Mouse (Mus musculus): ENCODE measurements around the gene Pkp4.

Pkp4 gene

GRCm38 (mm10) chr2:59226383-59226782, 65.7 kb downstream of the Pkp4 start:
- DNase-seq, result no peak

DNA sequence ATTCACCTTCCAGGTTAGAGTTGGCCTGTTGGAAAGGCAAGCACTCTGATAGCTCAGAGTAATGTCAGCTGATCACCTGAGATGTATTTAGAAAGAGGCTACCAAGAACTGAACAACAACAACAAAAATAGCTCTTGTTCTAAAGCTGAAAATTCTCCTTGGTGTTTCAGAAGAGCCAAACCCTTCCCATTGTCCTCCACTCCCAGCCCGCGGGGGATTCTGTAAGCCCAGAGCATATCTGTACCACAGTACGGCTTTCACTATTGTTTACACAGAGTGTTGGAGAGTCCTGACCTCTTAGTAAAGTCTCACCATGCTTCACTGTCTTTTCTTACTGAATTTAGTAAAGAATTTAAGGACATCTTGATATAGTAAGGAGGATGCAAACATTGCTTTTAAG, 66.4 kb downstream of the Pkp4 start:
- no peak for DNase-seq

DNA sequence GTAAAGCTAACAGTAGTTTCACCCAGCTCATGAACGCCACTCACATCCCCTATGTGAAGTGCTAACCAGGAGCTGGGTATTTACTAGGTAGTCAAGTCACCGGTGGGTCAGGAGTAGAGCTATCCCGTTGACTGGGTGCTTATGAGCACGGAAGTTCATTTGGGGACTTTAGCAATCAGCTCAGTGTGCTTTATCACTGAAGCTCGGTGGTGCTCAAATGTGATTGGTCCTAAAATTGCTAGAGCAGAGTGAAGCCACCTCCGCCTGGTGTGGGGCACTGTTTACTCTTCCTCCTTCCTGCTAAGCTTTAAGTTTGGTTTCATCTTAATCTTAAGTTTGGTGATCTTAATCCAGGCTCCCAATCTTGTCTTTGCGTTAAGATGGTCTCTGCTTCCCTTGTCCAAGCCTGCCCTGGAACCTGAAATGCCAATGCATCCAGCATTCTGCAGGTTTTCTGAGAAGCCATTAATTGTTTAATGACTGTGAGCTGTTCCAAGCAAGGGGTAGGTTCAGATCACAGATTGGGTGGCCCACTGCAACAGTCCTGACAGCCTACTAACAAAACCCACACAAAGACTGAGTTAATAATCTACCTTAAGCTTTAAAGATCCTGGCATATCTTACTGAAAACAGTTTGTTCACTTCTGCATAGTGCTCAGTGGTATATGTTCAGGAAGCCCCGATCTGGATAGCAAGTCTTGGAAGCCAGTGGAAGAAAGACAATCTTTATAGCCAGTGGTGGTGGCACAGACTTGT, 67.0 kb downstream of the Pkp4 start:
- DNase-seq, result no peak

DNA sequence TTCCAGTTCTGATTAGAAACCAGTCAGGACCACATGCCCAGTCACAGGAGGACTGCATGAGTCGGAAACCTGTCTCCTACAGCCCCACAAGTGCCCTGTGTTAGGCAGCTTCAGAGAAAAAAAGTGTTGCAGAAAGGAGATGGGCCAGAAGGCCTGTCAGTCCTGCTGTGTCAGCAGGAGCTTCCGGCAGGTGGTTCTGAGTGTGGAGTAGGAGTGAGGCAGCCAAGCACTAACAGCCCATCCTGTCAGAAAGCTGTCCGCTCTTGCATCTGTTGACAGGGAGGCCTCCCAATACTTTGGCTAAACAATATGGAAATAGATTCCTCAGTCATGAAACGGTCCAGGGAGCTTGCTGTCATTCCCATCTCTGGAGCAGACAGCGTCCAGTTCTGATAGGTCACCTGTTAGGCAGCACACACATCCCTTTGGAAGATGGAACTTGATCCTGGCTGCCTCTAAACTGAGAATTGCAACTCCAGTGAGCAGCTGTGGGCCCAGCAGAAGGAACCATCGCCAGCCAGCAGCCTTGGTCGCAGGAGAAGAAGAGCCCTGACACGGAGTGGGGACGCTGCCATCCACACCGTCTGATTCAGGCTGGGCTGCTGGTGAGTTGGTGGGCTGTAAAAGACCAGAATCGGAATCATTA, 68.7 kb downstream of the Pkp4 start:
- DNase-seq, result no peak

DNA sequence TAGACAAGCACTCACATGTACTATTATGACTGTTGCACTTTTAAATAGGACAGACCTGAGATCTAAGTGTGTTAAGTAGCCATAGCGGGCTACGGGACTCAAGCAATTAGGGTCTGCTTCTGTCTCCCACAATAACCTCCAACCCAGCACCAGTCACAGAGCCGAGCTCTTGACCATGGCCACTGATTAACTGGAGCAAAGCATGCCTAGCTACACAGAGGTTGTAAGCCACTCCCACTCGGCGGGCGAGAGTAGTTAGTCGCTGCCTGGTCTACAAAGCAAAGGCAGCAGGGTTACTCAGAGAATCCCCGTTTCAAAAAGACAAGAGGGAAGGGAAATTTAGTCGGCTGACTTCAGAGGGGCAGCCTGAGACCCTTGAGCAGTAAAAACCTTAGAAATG, 70.0 kb downstream of the Pkp4 start:
- DNase-seq, result peak; percentile 30

- DNase-seq, result no peak
Observed at GRCm38 (mm10) chr2:59231514-59231913, 70.9 kb downstream of the Pkp4 start.

DNA sequence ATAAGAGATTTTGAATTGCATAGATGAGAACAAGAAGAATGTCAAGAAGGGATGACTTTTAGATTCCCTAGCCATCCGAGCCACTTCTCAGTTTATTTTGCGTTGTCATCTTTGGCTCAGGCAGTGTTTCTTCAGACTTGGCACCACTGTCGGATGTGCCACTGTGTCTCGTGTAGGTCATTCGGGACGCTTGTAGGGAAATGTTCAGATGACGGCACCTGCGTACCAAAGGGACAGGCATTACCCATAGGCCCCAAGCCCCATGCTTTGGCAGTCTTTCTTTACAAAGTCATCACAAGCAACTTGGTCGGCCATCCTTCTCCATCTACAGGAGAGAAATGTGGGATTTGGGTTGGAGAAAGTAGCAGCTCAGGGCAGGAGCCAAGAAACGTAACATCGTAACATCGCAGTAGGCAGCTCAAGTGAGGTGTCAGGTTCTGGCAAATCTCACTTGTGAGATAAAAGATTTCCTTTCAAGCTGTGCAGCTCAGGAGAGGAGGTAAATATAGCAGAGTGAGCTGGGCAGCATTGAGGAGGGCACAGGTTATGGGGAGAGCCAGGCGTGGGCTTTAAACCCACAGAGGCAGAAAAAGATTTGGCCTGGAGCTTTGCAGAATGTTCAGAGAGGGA, 72.8 kb downstream of the Pkp4 start:
- no peak for DNase-seq

GRCm38 (mm10) chr2:59233936-59234335, 73.3 kb downstream of the Pkp4 start:
- no peak for DNase-seq

DNA sequence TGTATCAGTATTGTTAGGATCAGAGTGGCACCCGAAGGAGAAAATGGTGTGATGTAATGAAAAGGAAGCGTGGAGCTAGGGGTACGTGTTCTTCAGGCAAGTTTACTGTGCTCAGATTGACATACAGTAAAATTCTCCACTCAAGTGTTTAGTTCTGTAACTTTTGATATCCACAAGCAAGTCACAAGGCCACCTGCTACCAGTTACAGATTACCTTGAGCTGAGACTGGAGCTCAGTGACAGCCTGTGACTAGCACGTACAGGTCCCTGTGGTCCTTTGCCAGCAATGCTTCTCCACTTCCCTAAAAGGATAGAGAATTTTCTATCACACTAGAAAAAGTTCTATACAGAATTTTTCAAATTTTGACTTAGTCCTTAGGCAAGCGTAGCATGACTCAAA, 73.9 kb downstream of the Pkp4 start:
- DNase-seq, result no peak

- DNase-seq, result peak; percentile 12
Observed at GRCm38 (mm10) chr2:59239841-59240395, 79.3 kb downstream of the Pkp4 start.

- DNase-seq, result no peak
Observed at GRCm38 (mm10) chr2:59242117-59242516, 81.5 kb downstream of the Pkp4 start.

- no peak for DNase-seq
Observed at GRCm38 (mm10) chr2:59244273-59245097, 83.8 kb downstream of the Pkp4 start.

DNA sequence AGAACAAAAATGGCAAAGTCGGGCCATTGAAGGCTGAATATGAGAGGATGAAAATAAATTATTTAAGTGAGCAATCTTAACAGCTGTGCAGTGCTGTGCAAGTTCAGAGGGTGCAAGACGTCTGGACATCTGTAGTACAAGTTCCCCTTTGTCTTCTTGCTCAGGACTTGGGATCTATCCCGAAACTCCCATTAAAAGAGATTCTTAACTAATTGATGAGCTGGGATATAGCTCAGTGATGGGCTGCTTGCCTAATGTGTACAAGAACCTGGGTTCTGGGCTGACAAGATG, 84.4 kb downstream of the Pkp4 start:
- DNase-seq, result no peak

DNA sequence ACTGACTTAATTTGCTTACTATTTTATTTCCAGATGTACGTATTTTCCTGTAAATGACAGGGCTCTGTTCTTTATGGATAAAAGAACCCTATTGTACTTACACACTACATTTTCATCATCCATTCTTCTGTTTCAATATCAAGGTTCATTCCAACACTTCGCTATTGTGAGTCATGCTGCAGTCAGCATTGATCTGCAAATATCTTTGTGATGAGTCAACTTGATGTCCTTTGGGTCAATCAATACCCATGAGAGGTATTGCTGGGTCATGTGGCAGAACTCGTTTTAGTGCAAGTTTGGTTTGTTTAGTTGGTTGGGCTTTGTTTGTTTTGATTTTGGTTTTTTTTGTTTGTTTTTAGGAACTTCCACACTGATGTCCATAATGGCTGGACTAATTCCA, 88.2 kb downstream of the Pkp4 start:
- DNase-seq, result no peak

- DNase-seq, result no peak
Observed at GRCm38 (mm10) chr2:59252818-59253217, 92.2 kb downstream of the Pkp4 start.

- DNase-seq, result no peak
Observed at GRCm38 (mm10) chr2:59253435-59253834, 92.8 kb downstream of the Pkp4 start.

DNA sequence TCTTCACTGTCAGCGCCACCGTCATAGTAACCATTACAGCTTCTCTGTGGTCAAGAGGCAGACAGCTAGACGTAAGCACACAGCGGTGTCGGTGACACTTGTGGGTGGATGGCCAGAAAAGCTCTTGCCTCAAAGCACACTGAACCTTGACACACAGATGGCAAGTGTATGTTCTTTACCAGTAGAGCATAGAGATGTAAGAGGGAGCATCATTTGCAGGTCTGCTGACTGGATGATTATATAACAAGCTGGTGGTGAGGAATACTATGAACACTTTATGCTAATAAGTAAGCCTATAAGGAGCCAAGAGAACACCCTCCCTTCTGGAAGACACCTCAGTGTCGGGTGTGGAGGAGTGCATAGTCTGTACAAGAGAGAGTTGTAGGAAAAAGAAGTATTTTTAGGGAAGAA, 98.2 kb downstream of the Pkp4 start:
- DNase-seq, result no peak

DNA sequence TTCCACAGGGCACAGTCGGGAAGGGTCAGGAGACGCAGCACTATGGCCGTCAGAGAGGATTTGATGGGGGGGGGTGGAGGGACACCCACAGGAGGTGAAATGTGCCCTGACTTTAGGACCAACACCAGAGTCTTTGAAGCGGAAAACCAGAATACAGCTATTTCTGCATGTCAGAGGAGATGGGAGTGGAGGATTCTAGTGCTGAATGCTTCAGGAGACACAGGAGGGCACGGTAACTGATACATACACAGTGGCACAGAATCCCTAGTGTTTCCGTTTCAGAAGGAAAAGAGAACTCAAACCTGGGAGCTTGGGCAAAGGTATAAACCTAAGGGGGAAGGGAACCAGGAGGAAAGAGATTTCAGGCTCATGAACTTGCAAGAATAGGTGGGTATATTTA, 98.7 kb downstream of the Pkp4 start:
- no peak for DNase-seq

DNA sequence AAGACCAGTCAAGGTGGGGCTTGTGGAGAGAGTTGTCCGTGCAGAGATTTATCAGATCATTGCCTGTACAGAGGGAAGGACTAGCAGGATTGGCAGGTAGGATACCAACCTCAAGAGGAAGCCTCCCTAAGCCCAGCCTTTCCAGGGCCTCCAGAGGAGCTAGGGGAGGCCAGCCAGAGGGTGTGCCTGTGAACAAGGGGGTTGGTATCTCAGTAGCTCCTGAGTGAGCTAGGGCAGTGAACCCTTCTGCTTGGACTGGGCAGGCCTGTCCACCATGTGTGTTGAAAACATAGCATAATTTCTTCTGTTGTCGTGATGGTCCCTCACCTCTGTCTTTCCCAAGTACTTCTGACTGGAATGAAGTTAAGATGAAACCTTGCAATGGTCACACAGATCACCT, 100.6 kb downstream of the Pkp4 start:
- DNase-seq, result no peak

DNA sequence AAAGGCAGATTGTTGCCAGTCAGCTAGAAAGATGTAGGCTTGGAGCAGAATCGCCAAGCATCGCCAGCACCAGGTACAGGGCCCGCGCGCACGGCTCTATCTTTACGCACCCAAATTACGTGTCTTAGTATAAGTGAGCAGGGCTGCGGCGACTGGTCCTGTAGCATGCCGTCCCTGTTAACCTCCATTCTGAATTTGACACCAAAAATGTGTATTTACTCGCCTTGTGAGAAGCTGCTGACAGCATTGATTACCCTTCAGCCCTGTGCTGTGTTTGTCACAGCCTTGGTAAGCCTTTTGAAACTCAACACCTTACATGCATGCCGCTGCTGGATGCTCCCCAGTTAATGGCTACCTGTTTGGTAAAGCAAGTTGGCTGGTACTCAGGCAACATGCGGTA, 105.8 kb downstream of the Pkp4 start:
- DNase-seq, result no peak

GRCm38 (mm10) chr2:59271835-59272234, 111.2 kb downstream of the Pkp4 start:
- no peak for DNase-seq

- DNase-seq, result no peak
Observed at GRCm38 (mm10) chr2:59272713-59273112, 112.1 kb downstream of the Pkp4 start.

DNA sequence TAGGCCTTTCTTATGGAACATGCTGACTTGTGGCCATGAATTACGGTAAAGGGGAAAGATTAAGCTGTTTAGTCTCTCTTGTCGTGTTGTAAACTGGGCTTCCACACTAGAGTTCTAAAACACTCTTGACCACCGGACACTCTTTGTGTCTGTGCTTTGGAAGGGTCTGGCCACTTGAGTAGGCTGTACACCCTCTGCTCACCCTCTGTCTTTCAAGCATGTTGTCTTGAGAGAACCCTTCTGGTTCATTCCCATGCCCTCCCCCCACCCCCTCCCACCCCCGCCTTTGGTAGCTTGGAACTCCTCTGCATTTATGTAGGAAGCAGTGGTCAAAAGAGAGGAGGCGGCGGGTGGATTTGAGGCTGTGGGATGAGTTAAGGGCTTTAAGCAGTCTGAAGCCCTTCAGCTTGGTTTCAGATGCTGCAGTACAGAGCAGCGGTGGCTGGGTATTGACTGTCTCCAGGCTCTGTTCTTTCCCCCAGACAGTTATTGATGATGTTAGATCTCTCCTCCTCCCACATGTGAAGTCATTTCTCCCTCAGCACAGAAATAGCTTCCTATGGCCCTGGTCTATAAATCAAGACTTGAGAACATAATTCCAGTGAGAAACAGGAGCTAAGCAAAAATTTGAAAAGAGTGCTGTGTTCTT, 120.4 kb downstream of the Pkp4 start:
- DNase-seq, result no peak
